Comparison of ENCODE assay signal across 12 mouse cellular contexts in genomic region chr11:20027719-20028118, GRCm38 (mm10).
"Had no signal": no experiment of that assay in that cellular context is flagged by ENCODE, and none has a peak within 500 bp of the region (broad histone marks: within the 10 kb centered on the region; RNA-seq: fewer than 3 reads in every experiment).

No protein-coding gene starts in this region.

- ATAC-seq: midbrain, embryonic 13.5 days had no signal

- H3K9me3 ChIP-seq: limb, embryonic 15.5 days; liver, embryonic 15.5 days; midbrain, embryonic 13.5 days; neural tube, embryonic 15.5 days had no signal

- H3K27ac ChIP-seq: limb, embryonic 15.5 days; liver, embryonic 15.5 days; midbrain, embryonic 13.5 days; neural tube, embryonic 15.5 days had no signal

- H3K4me3 ChIP-seq: limb, embryonic 15.5 days; liver, embryonic 15.5 days; midbrain, embryonic 13.5 days; myocyte; neural tube, embryonic 15.5 days had no signal

- H3K4me1 ChIP-seq: limb, embryonic 15.5 days; midbrain, embryonic 13.5 days; neural tube, embryonic 15.5 days had no signal

- H3K27me3 ChIP-seq: limb, embryonic 15.5 days; liver, embryonic 15.5 days; midbrain, embryonic 13.5 days; neural tube, embryonic 15.5 days had no signal

- DNase-seq: layer of hippocampus, adult 9-11 months; layer of hippocampus, postnatal 36 days; lung, embryonic 14.5 days; lung, postnatal 14 days; right cerebral cortex, adult 18-20 months; right cerebral cortex, postnatal 25 days; thymus, postnatal 36 days had no signal

- H3K4me2 ChIP-seq: limb, embryonic 15.5 days; liver, embryonic 15.5 days; lung, embryonic 14.5 days; midbrain, embryonic 13.5 days; neural tube, embryonic 15.5 days had no signal

- H3K9ac ChIP-seq: limb, embryonic 15.5 days; liver, embryonic 15.5 days; lung, embryonic 14.5 days; midbrain, embryonic 13.5 days; neural tube, embryonic 15.5 days had no signal
